Mouse (Mus musculus): ENCODE measurements at regions not wholly inside any gene's neighbourhood (a gene's known extent, or its start where the extent isn't known, plus 50 kb on each side); places are given as distances from the start of the nearest gene placed in this dataset.

- TF ChIP-seq MAFK (IDR thresholded peaks at IDR 0.05; ENCODE audit: insufficient read depth, low read depth, low read length) (no peak), ZC3H11A (IDR thresholded peaks at IDR 0.05; ENCODE audit: borderline replicate concordance, low read depth, low read length) (no peak), CHD2 (IDR thresholded peaks at IDR 0.05; ENCODE audit: low read depth, low read length) (no peak), HCFC1 (IDR thresholded peaks at IDR 0.05; ENCODE audit: borderline replicate concordance, insufficient read depth, low read length) (no peak), ZNF384 (IDR thresholded peaks at IDR 0.05; ENCODE audit: low read depth, low read length) (no peak)
Measured at GRCm38 (mm10) chr14:76798488-76798887, 238.1 kb upstream of the Ccdc122 start.
